Comparison of ENCODE assay signal across 20 mouse cellular contexts in genomic region chr13:10989095-10989814, GRCm38 (mm10).
DNase-seq lines count a peak whose midpoint lies in the region; ATAC-seq and TF ChIP-seq lines count a peak whose summit lies in the region.
"Had no signal": no experiment of that assay in that cellular context is flagged by ENCODE, and none has a peak within 500 bp of the region (broad histone marks: within the 10 kb centered on the region; RNA-seq: fewer than 3 reads in every experiment).

No protein-coding gene starts in this region.

- H3K9ac ChIP-seq in midbrain, embryonic 13.5 days (replicated peaks): no peak overlapping the region
- H3K9ac ChIP-seq in hindbrain, embryonic 13.5 days: no peak overlapping the region
- no peak overlapping the region for H3K9ac ChIP-seq in neural tube, embryonic 14.5 days (replicated peaks; ENCODE audit: low read depth, low read length)
- H3K9ac ChIP-seq: heart, embryonic 12.5 days; liver, embryonic 15.5 days had no signal

- 73% methylated on average over 6 of the region's 6 CpGs for WGBS in midbrain, embryonic 13.5 days
- 85% methylated on average over 6 of the region's 6 CpGs for WGBS in midbrain, embryonic 10.5 days
- 62% methylated on average over 6 of the region's 6 CpGs for WGBS in hindbrain, embryonic 13.5 days
- WGBS in neural tube, embryonic 14.5 days: 52% methylated on average over 6 of the region's 6 CpGs
- 85% methylated on average over 6 of the region's 6 CpGs for WGBS in embryonic facial prominence, embryonic 10.5 days

- no peak overlapping the region for H3K27ac ChIP-seq in midbrain, embryonic 13.5 days
- H3K27ac ChIP-seq in midbrain, embryonic 10.5 days (replicated peaks): no peak overlapping the region
- 0 out of 2 replicates have a peak overlapping the region, but pooled peaks have one; percentile 23 for H3K27ac ChIP-seq in hindbrain, embryonic 13.5 days
- no peak overlapping the region for H3K27ac ChIP-seq in neural tube, embryonic 14.5 days (ENCODE audit: low read depth, low read length)
- no peak overlapping the region for H3K27ac ChIP-seq in embryonic facial prominence, embryonic 10.5 days (replicated peaks)
- H3K27ac ChIP-seq: layer of hippocampus, adult 2 months; liver, embryonic 15.5 days had no signal

- H3K36me3 ChIP-seq in midbrain, embryonic 13.5 days: no peaks in the 10 kb centered on the region
- no peaks in the 10 kb centered on the region for H3K36me3 ChIP-seq in midbrain, embryonic 10.5 days
- no peaks in the 10 kb centered on the region for H3K36me3 ChIP-seq in hindbrain, embryonic 13.5 days
- no peaks in the 10 kb centered on the region for H3K36me3 ChIP-seq in neural tube, embryonic 14.5 days (ENCODE audit: control insufficient read depth, insufficient read depth, low read length)
- H3K36me3 ChIP-seq in embryonic facial prominence, embryonic 10.5 days (replicated peaks): no peaks in the 10 kb centered on the region
- H3K36me3 ChIP-seq: heart, embryonic 12.5 days; liver, embryonic 15.5 days had no signal

- no peak overlapping the region for H3K4me3 ChIP-seq in midbrain, embryonic 13.5 days (replicated peaks)
- H3K4me3 ChIP-seq in midbrain, embryonic 10.5 days: no peak overlapping the region
- no peak overlapping the region for H3K4me3 ChIP-seq in hindbrain, embryonic 13.5 days
- H3K4me3 ChIP-seq in neural tube, embryonic 14.5 days (ENCODE audit: low read depth, low read length): no peak overlapping the region
- H3K4me3 ChIP-seq in embryonic facial prominence, embryonic 10.5 days: no peak overlapping the region
- H3K4me3 ChIP-seq: heart, embryonic 12.5 days; layer of hippocampus, adult 2 months; liver, embryonic 15.5 days had no signal

- no peaks in the 10 kb centered on the region for H3K4me1 ChIP-seq in midbrain, embryonic 13.5 days (replicated peaks)
- H3K4me1 ChIP-seq in midbrain, embryonic 10.5 days: no peaks in the 10 kb centered on the region
- H3K4me1 ChIP-seq in hindbrain, embryonic 13.5 days (replicated peaks): no peaks in the 10 kb centered on the region
- no peaks in the 10 kb centered on the region for H3K4me1 ChIP-seq in neural tube, embryonic 14.5 days (ENCODE audit: control insufficient read depth, insufficient read depth, low read length)
- no peaks in the 10 kb centered on the region for H3K4me1 ChIP-seq in embryonic facial prominence, embryonic 10.5 days
- H3K4me1 ChIP-seq: heart, embryonic 12.5 days; liver, embryonic 15.5 days had no signal

- TF ChIP-seq CTCF in brain, embryonic 14.5 days (IDR thresholded peaks at IDR 0.05; ENCODE audit: borderline replicate concordance, extremely low read depth, insufficient read depth, insufficient read length): no peak

- H3K4me2 ChIP-seq in midbrain, embryonic 13.5 days (replicated peaks): no peak overlapping the region
- H3K4me2 ChIP-seq in hindbrain, embryonic 13.5 days: no peak overlapping the region
- H3K4me2 ChIP-seq in neural tube, embryonic 14.5 days (ENCODE audit: low read depth, low read length): no peak overlapping the region
- H3K4me2 ChIP-seq: heart, embryonic 12.5 days; liver, embryonic 15.5 days had no signal

- no peaks in the 10 kb centered on the region for H3K27me3 ChIP-seq in midbrain, embryonic 13.5 days
- H3K27me3 ChIP-seq in midbrain, embryonic 10.5 days (ENCODE audit: low read depth, poor library complexity, severe bottlenecking): no peaks in the 10 kb centered on the region
- H3K27me3 ChIP-seq in hindbrain, embryonic 13.5 days: no peaks in the 10 kb centered on the region
- H3K27me3 ChIP-seq in neural tube, embryonic 14.5 days (ENCODE audit: control insufficient read depth, insufficient read depth, low read length): no peaks in the 10 kb centered on the region
- H3K27me3 ChIP-seq in embryonic facial prominence, embryonic 10.5 days (replicated peaks; ENCODE audit: low read depth, poor library complexity, severe bottlenecking): no peaks in the 10 kb centered on the region
- H3K27me3 ChIP-seq: heart, embryonic 12.5 days; liver, embryonic 15.5 days had no signal

- ATAC-seq in midbrain, embryonic 13.5 days: 0 out of 2 replicates have a peak, but pooled peaks have one; percentile 17
- peak; percentile 54 for ATAC-seq in hindbrain, embryonic 13.5 days (ENCODE audit: low FRiP score)
- ATAC-seq in neural tube, embryonic 14.5 days (ENCODE audit: low read depth): peak; percentile 68; the same call in 1 of the 2 replicates
- ATAC-seq: inflammation-experienced regulatory T-cells, adult 6 months; lung, postnatal 0 days had no signal

- no peak for TF ChIP-seq POLR2A in brain, embryonic 14.5 days (IDR thresholded peaks at IDR 0.05; ENCODE audit: borderline replicate concordance, extremely low read depth, insufficient read depth, insufficient read length, poor library complexity, severe bottlenecking)

- H3K9me3 ChIP-seq in midbrain, embryonic 13.5 days: no peaks in the 10 kb centered on the region
- no peaks in the 10 kb centered on the region for H3K9me3 ChIP-seq in midbrain, embryonic 10.5 days (replicated peaks)
- no peaks in the 10 kb centered on the region for H3K9me3 ChIP-seq in hindbrain, embryonic 13.5 days
- H3K9me3 ChIP-seq in neural tube, embryonic 14.5 days (ENCODE audit: control insufficient read depth, low read length): no peaks in the 10 kb centered on the region
- no peaks in the 10 kb centered on the region for H3K9me3 ChIP-seq in embryonic facial prominence, embryonic 10.5 days
- H3K9me3 ChIP-seq: heart, embryonic 12.5 days; liver, embryonic 15.5 days had no signal

- no peak for DNase-seq in midbrain, embryonic 10.5 days (ENCODE audit: low spot score)
- DNase-seq in brain, embryonic 14.5 days (ENCODE audit: low read depth): peak; percentile 52
- DNase-seq in adrenal gland, postnatal 14 days: no peak
- no peak for DNase-seq in kidney, adult 8-10 months
- no peak for DNase-seq in embryonic facial prominence, embryonic 10.5 days (ENCODE audit: low spot score)
- DNase-seq: cerebellum, adult 11 months; cerebellum, postnatal 36 days; heart, postnatal 14 days; kidney, adult 2 months; kidney, postnatal 14 days; layer of hippocampus, postnatal 36 days; thymus, postnatal 25 days had no signal

Comparison
In these comparisons a context has a peak if more than half of its experiments do, and no peak if none do; other contexts are left out.
1. ATAC-seq: peak in every context shown above with its lines; median percentile 68 in neural tube, embryonic 14.5 days; 54 in hindbrain, embryonic 13.5 days; 17 in midbrain, embryonic 13.5 days.